Comparison of ENCODE assay signal across 9 mouse cellular contexts in the genomic region with DNA sequence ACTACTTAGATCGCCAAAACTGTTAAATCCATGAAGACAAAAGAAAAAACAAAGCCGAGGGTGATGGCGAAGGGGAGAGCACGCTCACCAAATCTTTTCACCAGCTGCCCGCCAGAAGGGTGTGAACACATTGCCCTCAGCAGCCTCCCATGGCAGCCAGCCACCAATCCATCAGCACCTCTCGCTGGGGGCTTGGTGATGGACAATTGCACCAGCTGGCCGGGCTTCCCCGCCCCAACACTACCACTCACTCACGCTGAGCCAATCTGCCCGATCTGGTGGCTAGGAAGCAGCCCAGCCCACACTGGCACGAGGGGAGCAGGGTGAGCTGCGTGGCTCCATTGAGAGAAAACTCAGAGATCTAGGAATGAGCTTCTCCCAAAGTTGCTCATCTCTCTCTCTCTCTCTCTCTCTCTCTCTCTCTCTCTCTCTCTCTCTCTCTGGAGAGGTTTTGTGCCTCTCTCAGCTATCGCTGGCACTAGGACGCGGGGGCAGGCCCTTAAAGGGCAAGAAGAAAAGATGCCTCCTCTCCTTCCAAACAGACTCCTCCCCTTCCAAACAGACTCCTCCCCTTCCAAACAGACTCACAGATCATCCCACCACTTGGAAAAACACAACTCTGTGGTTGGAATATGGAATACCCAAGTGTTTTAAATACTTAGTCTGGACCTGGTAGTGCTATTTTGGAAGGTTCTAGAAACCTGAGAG.
DNase-seq lines count a peak whose midpoint lies in the region; ATAC-seq lines count a peak whose summit lies in the region.
"Had no signal": no experiment of that assay in that cellular context is flagged by ENCODE, and none has a peak within 500 bp of the region (broad histone marks: within the 10 kb centered on the region; RNA-seq: fewer than 3 reads in every experiment).

No protein-coding gene starts in this region.

- no peaks in the 10 kb centered on the region for H3K27me3 ChIP-seq in midbrain, embryonic 14.5 days (ENCODE audit: control insufficient read depth, insufficient read depth, low read length)
- H3K27me3 ChIP-seq: Patski had no signal

- ATAC-seq in midbrain, embryonic 14.5 days (ENCODE audit: low FRiP score, low TSS enrichment): peak; percentile 86
- ATAC-seq in erythroid progenitor cell, adult 5-6 weeks (replicated peaks; ENCODE audit: low FRiP score, poor library complexity, severe bottlenecking): no peak
- ATAC-seq: Patski had no signal

- no peak overlapping the region for H3K9ac ChIP-seq in midbrain, embryonic 14.5 days (replicated peaks; ENCODE audit: low read length)

- no peaks in the 10 kb centered on the region for H3K36me3 ChIP-seq in midbrain, embryonic 14.5 days (ENCODE audit: control insufficient read depth, insufficient read depth, low read length)

- 0 out of 2 replicates have a peak overlapping the region, but pooled peaks have one; percentile 6 for H3K4me2 ChIP-seq in midbrain, embryonic 14.5 days (ENCODE audit: low read length)

- WGBS in midbrain, embryonic 14.5 days: 38% methylated on average over 15 of the region's 15 CpGs

- H3K9me3 ChIP-seq in midbrain, embryonic 14.5 days (ENCODE audit: control insufficient read depth, low read length): no peaks in the 10 kb centered on the region

- peak overlapping the region; percentile 66; the same call in 1 of the 2 replicates for H3K27ac ChIP-seq in midbrain, embryonic 14.5 days (replicated peaks; ENCODE audit: low read depth, low read length)

- intact Hi-C loops in gastrocnemius, postnatal 14 days (cut with DNase I; ENCODE audit: low total_unique reads): no loop called here

- peak; percentile 84 for DNase-seq in MN1 (ENCODE audit: low spot score)
- peak; percentile 77 for DNase-seq in cerebellum, adult 8-10 months
- peak; percentile 47 for DNase-seq in gastrocnemius, postnatal 14 days
- peak; percentile 73 for DNase-seq in layer of hippocampus, adult 9-11 months
- peak; percentile 80 for DNase-seq in midbrain, embryonic 14.5 days
- DNase-seq in urinary bladder, postnatal 25 days (ENCODE audit: low spot score): no peak
- no peak for DNase-seq in spleen, adult 12 weeks (ENCODE audit: low spot score)

- H3K4me3 ChIP-seq in midbrain, embryonic 14.5 days (replicated peaks; ENCODE audit: low read depth, low read length): no peak overlapping the region

- no peaks in the 10 kb centered on the region for H3K4me1 ChIP-seq in midbrain, embryonic 14.5 days (ENCODE audit: control insufficient read depth, insufficient read depth, low read length)

Comparison
In these comparisons a context has a peak if more than half of its experiments do, and no peak if none do; other contexts are left out.
1. DNase-seq: peak in MN1 (single experiment), cerebellum, adult 8-10 months (single experiment), gastrocnemius, postnatal 14 days (single experiment), layer of hippocampus, adult 9-11 months (single experiment) and midbrain, embryonic 14.5 days (single experiment); none in urinary bladder, postnatal 25 days (single experiment) and spleen, adult 12 weeks (single experiment).